Mouse (Mus musculus) lung, adult 2 months (tissue): Measurements from ENCODE around the gene Metap1d.

ENCODE experiments used
- CTCF ChIP-seq: fragments of 200-500 bp; IDR thresholded peaks from 2 replicates; pipeline ENCODE4 v1.5.1; 2011; ENCODE audit warnings: mild to moderate bottlenecking, low read length, control low read depth; ENCODE audit not compliant: insufficient read depth
- POLR2A ChIP-seq: fragments of 200-500 bp; IDR thresholded peaks from 2 replicates; pipeline ENCODE4 v1.6.1; 2011; ENCODE audit warnings: low read depth, mild to moderate bottlenecking, control low read depth, low read length, borderline replicate concordance; ENCODE audit errors: extremely low read depth

GRCm38 (mm10) chr2:71543948-71544347, 90.9 kb downstream of the Metap1d start:
- TF ChIP-seq POLR2A (no peak), CTCF (no peak)
